Mouse (Mus musculus) heart, embryonic 11.5 days (tissue): Measurements from ENCODE around the gene Usp30. TPM values are rescaled to one million over a fixed set of nuclear protein-coding genes. Genes with fewer than 3 reads are reported as not detected.

Experiments
- ATAC-seq: fragments of 200-750 bp; cut with Nextera tagmentation; replicated peaks from 2 replicates; pipeline ENCODE4 v1.8.0; 2017; ENCODE audit warnings: moderate library complexity; ENCODE audit not compliant: insufficient number of reproducible peaks, low FRiP score, low TSS enrichment
- H3K27ac ChIP-seq: fragments of 300-500 bp; sonication (generic); 2 replicates; pipeline ENCODE4 v1.5.1; 2014; ENCODE audit warnings: mild to moderate bottlenecking, low read depth, low read length
- H3K27me3 ChIP-seq: fragments of 300-500 bp; sonication (generic); 2 replicates; pipeline ENCODE4 v1.6.1; 2014; ENCODE audit warnings: mild to moderate bottlenecking, low read length, mixed read lengths; ENCODE audit not compliant: control insufficient read depth, insufficient read depth
- H3K36me3 ChIP-seq: fragments of 300-500 bp; sonication (generic); 2 replicates; pipeline ENCODE4 v1.6.1; 2014; ENCODE audit warnings: mild to moderate bottlenecking, low read length, moderate library complexity, mixed read lengths; ENCODE audit not compliant: control insufficient read depth, insufficient read depth
- H3K4me1 ChIP-seq: fragments of 300-500 bp; sonication (generic); 2 replicates; pipeline ENCODE4 v1.6.1; 2014; ENCODE audit warnings: low read length; ENCODE audit not compliant: control insufficient read depth, insufficient read depth
- H3K4me2 ChIP-seq: fragments of 300-500 bp; sonication (generic); 2 replicates; pipeline ENCODE4 v1.6.1; 2014; ENCODE audit warnings: mild to moderate bottlenecking, moderate library complexity
- H3K4me3 ChIP-seq: fragments of 300-500 bp; sonication (generic); 2 replicates; pipeline ENCODE4 v1.5.1; 2014; ENCODE audit warnings: low read depth, low read length
- H3K9ac ChIP-seq: fragments of 300-500 bp; sonication (generic); 2 replicates; pipeline ENCODE4 v1.6.1; 2014; ENCODE audit warnings: mild to moderate bottlenecking, low read depth, low read length, moderate library complexity
- H3K9me3 ChIP-seq: fragments of 300-500 bp; sonication (generic); replicated peaks from 2 replicates; pipeline ENCODE4 v1.6.1; 2016; ENCODE audit warnings: low read length; ENCODE audit not compliant: control insufficient read depth
- WGBS: fragments of 180-500 bp; shearing (Covaris S2); extraction: QIAGEN DNeasy Blood & Tissue Kit; methylation state at CpG from one replicate; pipeline ENCODE4 v1.1.7; 2014; ENCODE audit not compliant: insufficient replicate concordance; 5-methylcytosine and 5-hydroxymethylcytosine counted together
- polyA plus RNA-seq: library from polyadenylated mRNA; unstranded; fragments of >200 nt; fragmentation: Nextera tagmentation; extraction: Ambion mirVana; gene quantifications from 2 replicates; pipeline ENCODE4 v1.2.1, GENCODE M21; 2014

The Usp30 gene
- polyA plus RNA-seq, 1 experiment from 2014 or later: 8.2 TPM

DNA sequence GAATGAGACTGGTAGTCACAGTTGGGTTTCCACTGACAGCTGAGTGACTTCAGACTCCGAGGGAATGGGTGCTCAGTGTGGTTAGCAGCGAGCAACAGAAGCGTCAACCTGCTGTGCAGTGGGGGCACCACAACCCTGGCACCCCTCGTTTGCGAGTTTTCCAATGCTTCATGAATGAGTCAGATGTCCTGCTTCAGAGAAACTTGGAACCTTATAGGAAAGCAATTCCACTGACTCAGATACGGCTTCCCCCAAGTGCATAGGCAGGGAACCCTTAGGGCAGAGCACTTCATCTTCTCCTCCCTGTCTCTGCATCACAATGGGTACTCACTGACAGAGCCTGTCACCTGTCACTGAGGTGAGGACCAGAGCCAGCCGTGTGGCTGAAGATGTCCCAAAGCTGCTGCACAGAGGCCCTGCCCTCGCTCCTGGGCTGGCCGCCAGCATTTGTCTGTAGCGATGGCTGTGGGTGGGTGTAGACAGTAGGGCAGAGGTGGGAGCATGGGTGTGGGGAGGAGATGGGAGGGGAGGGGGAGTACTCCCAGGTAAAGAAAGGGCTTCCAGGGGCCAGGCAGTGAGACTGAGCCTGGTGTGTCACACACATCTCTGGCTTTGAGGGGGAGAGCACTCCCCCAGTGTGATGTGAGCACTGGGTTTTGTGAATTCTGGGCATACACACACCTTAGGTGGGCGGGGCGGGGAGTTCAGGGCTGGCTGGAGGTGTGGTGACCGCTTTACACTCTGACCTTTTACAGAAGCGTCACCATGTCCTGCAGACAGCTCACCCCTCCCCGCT is 72.4 kb downstream of the Usp30 start:
- no peak overlapping the region for H3K4me3 ChIP-seq
- peaks cover 38% of the 10 kb centered on the region for H3K4me1 ChIP-seq
- H3K27me3 ChIP-seq: no peaks in the 10 kb centered on the region
- H3K9ac ChIP-seq: no peak overlapping the region
- 0 out of 2 replicates have a peak overlapping the region, but pooled peaks have one; percentile 74 for H3K27ac ChIP-seq
- H3K4me2 ChIP-seq: no peak overlapping the region
- H3K9me3 ChIP-seq: no peaks in the 10 kb centered on the region
- ATAC-seq: no peak
- H3K36me3 ChIP-seq: peaks cover 9% of the 10 kb centered on the region
- WGBS: 81% methylated on average over 15 of the region's 15 CpGs

DNA sequence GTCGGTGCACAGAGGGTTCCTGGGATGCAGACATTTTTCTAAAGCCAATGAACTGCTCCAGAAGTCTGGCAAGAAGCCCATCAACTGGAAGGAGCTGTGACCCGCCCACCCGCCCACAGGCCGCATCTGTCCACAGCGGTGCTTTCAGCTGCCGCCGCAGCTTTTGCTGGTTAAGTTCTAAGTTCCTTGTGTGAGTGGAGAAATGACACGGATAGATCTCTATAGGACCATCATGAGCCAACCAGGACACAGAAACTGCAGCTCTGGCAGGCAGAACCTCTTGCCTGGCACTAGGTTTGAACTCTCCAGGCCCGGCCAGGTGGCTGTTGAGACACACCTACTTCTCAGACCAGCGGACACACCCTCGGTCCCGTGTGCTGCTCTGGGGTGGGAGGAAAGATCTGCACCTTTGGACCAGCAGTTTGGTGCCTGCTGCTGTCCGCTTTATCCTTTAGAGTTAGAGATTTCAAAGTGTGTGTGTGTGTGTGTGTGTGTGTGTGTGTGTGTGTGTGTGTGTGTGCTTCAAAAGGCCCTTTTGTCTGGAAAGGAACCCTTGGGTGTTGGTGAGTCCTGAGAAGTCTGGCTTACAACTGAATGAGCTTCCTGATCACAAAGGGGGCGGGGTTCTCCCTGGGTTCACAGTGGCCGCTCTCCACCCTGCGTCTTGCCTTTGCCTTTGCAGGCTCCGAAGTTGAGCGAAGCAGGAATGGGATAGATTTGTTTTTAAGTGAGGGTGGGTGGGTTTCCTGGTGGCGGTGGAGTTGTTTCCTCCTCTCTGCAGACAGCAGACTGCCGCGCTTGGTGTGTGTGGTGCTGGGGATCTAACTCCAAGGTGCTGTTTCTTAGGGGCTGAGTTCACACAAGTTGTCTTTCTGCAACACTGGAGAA is 73.3 kb downstream of the Usp30 start:
- H3K9me3 ChIP-seq: no peaks in the 10 kb centered on the region
- peak overlapping the region; percentile 74 for H3K27ac ChIP-seq
- no peak for ATAC-seq
- peaks cover 9% of the 10 kb centered on the region for H3K36me3 ChIP-seq
- H3K27me3 ChIP-seq: no peaks in the 10 kb centered on the region
- no peak overlapping the region for H3K4me2 ChIP-seq
- no peak overlapping the region for H3K4me3 ChIP-seq
- WGBS: 74% methylated on average over 21 of the region's 21 CpGs
- H3K9ac ChIP-seq: no peak overlapping the region
- H3K4me1 ChIP-seq: peaks cover 32% of the 10 kb centered on the region

DNA sequence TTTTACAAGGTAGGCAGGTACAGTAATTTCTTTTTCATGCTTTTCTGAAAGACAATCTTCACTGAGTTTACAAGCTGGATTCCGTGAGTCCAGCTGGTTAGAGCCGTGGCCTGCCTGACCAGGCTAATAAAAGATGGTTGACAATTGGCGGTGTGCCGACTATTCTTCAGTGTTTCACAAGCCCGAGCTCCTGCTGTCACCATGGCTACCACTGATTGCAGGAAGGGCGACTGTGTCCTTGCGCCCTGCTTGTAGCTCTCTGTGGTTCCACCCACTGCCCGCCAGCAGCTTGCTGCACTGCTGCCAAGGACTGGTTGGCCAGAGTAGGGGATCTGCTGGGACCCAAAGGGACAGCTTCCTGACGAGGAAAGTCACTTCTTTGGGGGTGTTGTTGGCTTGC is 73.9 kb downstream of the Usp30 start:
- no peak overlapping the region for H3K4me3 ChIP-seq
- peak overlapping the region; percentile 74 for H3K27ac ChIP-seq
- no peak overlapping the region for H3K4me2 ChIP-seq
- ATAC-seq: no peak
- H3K9ac ChIP-seq: no peak overlapping the region
- peaks cover 27% of the 10 kb centered on the region for H3K4me1 ChIP-seq
- peaks cover 9% of the 10 kb centered on the region for H3K36me3 ChIP-seq
- no peaks in the 10 kb centered on the region for H3K27me3 ChIP-seq
- 38% methylated on average over 9 of the region's 9 CpGs for WGBS
- H3K9me3 ChIP-seq: no peaks in the 10 kb centered on the region

DNA sequence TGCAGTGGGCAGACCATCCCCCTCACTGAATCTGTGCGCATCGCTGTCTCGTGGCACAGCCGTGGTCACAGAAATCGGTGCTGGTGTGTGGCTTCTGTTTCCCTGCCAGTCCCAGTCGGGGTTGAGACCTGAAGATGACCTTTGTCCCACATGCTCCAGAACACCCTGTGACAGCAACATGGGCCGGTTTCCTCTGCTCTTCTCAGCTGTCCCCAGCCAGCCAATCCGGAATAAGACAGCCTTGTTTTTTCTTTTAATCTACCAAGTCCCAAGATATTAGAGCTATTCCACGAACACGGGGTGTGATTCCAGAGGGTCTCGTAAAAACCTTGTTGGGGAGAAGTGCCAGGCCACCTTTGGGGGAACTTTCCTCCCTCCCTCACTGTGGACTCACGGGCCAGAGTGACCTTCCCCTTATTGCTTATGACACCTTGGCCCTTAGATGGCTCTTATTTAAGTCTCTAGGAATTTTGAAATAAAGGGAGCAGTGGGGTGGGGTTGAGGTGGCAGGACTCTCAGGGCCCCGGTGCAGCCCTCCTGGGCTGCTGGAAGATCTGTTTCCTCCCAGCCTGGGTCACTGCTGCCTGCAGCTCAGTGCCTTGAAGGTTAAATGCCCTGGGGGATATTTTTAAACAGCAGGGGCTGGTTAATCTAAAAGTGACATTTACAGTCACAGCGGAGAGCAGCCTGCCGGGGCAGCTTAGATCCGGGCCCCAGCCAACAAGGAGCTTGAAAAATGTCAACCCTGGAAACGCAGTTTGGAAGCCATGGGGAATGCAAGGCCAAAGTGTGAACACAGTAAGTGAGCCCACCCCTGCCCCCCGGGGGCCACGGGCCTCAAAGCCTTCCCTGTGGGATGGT is 81.0 kb downstream of the Usp30 start, which contains the start of gene Acacb:
Gene Acacb, plus strand, starts transcription at position 508 of the 861 bp plus-strand sequence.
- no peaks in the 10 kb centered on the region for H3K36me3 ChIP-seq
- H3K9me3 ChIP-seq: no peaks in the 10 kb centered on the region
- peaks cover 15% of the 10 kb centered on the region for H3K4me1 ChIP-seq
- ATAC-seq: peak; percentile 3; the same call in 1 of the 2 replicates
- H3K9ac ChIP-seq: peak within 1 kb of the TSS; percentile 74
- peak within 1 kb of the TSS; percentile 95 for H3K27ac ChIP-seq
- H3K4me3 ChIP-seq: peak within 1 kb of the TSS; percentile 44
- peak within 1 kb of the TSS; percentile 62 for H3K4me2 ChIP-seq
- WGBS: 22% methylated on average over 19 of the region's 19 CpGs
- H3K27me3 ChIP-seq: no peaks in the 10 kb centered on the region

DNA sequence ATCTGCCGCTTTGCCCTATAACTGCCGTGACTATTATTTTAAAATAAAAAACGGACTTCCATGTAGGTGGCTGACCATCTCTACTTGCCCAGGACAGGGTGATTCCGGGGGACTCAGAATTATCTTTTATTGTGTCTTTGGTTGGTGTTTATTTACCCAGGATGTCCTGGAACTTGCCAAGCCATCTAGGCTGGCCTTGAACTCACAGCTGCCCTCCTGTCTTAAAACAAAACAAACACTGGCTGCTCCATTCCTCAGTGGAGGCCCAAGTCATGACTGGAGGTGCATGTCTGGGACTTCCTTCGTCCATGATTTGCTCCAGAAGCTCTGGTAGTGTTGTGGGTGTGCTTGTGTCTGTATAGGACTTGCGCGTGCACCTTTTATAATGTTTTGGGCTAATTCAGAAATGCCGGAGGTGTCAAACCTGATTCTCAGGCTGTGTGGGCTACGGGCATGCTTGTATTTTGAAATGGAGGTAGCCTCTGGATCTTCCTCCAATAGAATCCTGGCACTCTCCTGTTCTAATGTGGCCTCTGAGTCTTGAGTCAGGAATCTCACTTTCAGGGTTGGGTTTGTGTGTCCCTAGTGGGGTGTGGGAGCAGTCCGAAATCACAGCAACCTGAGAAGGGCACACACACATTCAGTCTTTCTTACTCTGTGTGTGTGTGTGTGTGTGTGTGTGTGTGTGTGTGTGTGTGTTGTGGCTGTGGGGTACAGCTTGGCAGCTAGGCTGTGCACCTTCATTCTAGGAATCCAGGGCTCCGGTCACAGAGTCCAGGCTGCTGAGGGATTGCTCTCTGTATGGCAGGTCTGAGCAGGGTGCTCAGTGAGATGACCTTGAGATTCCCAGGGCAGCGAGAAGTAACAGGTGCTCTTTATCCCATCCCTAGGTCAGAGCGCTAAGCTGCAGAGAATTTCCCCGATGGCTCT is 82.0 kb downstream of the Usp30 start:
- H3K4me2 ChIP-seq: peak overlapping the region; percentile 62
- 56% methylated on average over 14 of the region's 14 CpGs for WGBS
- H3K4me3 ChIP-seq: peak overlapping the region; percentile 44
- peak overlapping the region; percentile 74 for H3K9ac ChIP-seq
- H3K4me1 ChIP-seq: peaks cover 21% of the 10 kb centered on the region
- H3K27me3 ChIP-seq: no peaks in the 10 kb centered on the region
- no peaks in the 10 kb centered on the region for H3K9me3 ChIP-seq
- no peak for ATAC-seq
- H3K27ac ChIP-seq: peak overlapping the region; percentile 95
- H3K36me3 ChIP-seq: no peaks in the 10 kb centered on the region

DNA sequence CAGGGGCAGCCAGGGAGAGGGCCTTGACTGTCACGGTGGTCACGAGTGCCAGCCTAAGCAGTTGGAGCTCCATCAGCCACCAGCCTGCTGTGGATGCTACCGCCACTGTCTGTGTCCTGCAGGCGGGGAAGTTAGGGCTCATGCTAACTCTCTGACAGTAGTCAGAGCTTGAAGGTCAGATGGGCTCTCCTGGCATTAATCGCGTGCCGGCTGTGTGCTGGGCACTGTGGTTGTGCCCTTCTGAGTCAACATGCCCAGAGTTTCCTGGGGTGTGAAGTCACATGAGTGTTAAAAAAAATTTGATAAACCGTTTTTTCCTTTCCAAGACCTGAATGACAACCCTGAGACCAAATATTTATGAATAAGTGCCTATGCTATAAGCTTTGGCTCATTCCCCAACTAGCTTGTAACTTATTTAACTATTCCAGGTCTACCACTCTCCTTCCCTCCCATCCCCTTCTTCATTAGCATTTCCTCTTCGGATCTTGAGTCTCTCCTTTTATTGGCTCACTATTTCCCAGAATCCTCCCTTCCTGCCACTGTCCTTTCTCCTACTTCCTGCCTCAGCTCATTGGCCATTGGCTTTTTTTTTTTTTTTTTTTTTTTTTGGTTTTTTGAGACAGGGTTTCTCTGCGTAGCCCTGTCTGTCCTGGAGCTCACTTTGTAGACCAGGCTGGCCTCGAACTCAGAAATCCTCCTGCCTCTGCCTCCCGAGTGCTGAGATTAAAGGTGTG is 87.3 kb downstream of the Usp30 start:
- Histone ChIP-seq H3K4me1 (peaks cover 21% of the 10 kb centered on the region; the same call in 1 of the 2 replicates), H3K9ac (no peak overlapping the region), H3K27me3 (no peaks in the 10 kb centered on the region), H3K9me3 (no peaks in the 10 kb centered on the region), H3K4me3 (no peak overlapping the region), H3K27ac (no peak overlapping the region), H3K36me3 (no peaks in the 10 kb centered on the region), H3K4me2 (no peak overlapping the region)
- ATAC-seq: no peak
- 79% methylated on average over 12 of the region's 12 CpGs for WGBS

DNA sequence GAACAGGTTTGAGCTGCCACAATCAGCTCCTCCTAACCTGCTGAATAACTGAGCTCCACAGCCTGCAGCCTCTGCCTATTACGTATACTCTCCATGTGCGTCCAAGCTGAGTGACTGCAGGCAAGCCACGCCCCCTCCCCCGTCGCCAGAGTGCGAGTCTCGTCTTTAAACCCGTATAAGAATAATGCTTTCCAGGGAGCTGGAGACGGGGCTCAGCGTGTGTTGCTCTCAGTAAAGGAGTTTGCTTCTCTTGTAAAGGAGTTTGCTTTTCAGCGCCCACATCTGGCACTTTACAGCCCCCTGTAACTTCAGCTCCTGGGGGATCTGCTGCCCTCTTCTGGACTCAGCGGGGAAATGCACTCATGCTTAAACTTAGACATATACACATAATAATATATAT is 88.2 kb downstream of the Usp30 start:
- no peaks in the 10 kb centered on the region for H3K9me3 ChIP-seq
- no peak overlapping the region for H3K9ac ChIP-seq
- H3K4me1 ChIP-seq: peaks cover 21% of the 10 kb centered on the region; the same call in 1 of the 2 replicates
- no peak overlapping the region for H3K27ac ChIP-seq
- no peaks in the 10 kb centered on the region for H3K36me3 ChIP-seq
- no peaks in the 10 kb centered on the region for H3K27me3 ChIP-seq
- peak overlapping the region; percentile 16; the same call in 1 of the 2 replicates for H3K4me3 ChIP-seq
- H3K4me2 ChIP-seq: peak overlapping the region; percentile 44
- 8% methylated on average over 12 of the region's 12 CpGs for WGBS
- ATAC-seq: no peak
